Mouse (Mus musculus): ENCODE data around the gene Zfyve28. TPM values are rescaled to one million over a fixed set of nuclear protein-coding genes. Genes with fewer than 3 reads are reported as not detected.

Gene Zfyve28
- 3.8 and 4.6 TPM in 2 replicates for polyA plus RNA-seq (2014; fragmentation: Nextera tagmentation; extraction: Ambion mirVana)

DNA sequence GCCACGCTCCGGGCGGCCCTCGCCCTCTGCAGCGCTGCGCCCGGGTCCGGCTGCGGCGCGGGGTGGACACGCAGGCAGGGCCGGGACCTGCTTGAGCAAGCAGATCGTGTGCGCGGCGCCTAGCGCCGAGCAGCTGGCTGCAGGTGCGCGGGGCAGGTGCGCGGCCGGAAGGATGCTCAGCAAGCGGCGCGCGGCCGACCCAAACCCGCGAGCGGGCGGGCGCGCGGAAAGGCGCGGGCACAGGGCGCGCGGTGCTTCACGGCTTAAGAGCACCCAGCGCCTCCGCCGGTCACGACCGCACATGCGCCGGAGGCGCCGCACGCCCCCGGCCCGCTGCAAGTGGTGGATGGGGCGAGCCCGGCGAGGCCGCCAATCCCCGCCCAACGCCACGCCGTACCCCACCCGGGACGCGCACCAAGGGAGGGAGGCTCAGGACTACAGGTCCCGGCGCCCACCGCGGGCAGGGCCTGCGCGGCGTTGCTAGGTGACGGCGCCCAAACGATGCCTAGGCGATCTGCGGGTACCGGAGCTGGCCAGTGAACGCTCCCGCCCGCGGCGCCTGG lies at the start of gene Zfyve28, which contains the start of gene Cfap99:
TSS of gene Zfyve28 (minus strand) at position 296 of the 563 bp plus-strand sequence.
TSS of gene Cfap99 (plus strand) at position 447 of the 563 bp plus-strand sequence.
- no peaks in the 10 kb centered on the region for H3K36me3 ChIP-seq (replicated peaks; ENCODE audit: control insufficient read depth, insufficient read depth)
- peaks cover 24% of the 10 kb centered on the region for H3K27me3 ChIP-seq (ENCODE audit: control insufficient read depth, insufficient read depth, low read length)
- H3K4me3 ChIP-seq (replicated peaks; ENCODE audit: low read length), result peak within 1 kb of the TSS; percentile 77
- peak; percentile 91 for DNase-seq (ENCODE audit: low spot score)
- WGBS, result under 1% methylated on average over 72 of the region's 83 CpGs
- H3K27ac ChIP-seq, result no peak within 1 kb of the TSS
- H3K9ac ChIP-seq, result peak within 1 kb of the TSS; percentile 75
- H3K4me1 ChIP-seq (replicated peaks; ENCODE audit: control insufficient read depth, insufficient read depth, low read length), result peaks cover 10% of the 10 kb centered on the region
- H3K4me2 ChIP-seq (replicated peaks), result peak within 1 kb of the TSS; percentile 92
- H3K9me3 ChIP-seq (ENCODE audit: control insufficient read depth, low read length), result no peaks in the 10 kb centered on the region
- ATAC-seq (ENCODE audit: low FRiP score), result peak; percentile 99

DNA sequence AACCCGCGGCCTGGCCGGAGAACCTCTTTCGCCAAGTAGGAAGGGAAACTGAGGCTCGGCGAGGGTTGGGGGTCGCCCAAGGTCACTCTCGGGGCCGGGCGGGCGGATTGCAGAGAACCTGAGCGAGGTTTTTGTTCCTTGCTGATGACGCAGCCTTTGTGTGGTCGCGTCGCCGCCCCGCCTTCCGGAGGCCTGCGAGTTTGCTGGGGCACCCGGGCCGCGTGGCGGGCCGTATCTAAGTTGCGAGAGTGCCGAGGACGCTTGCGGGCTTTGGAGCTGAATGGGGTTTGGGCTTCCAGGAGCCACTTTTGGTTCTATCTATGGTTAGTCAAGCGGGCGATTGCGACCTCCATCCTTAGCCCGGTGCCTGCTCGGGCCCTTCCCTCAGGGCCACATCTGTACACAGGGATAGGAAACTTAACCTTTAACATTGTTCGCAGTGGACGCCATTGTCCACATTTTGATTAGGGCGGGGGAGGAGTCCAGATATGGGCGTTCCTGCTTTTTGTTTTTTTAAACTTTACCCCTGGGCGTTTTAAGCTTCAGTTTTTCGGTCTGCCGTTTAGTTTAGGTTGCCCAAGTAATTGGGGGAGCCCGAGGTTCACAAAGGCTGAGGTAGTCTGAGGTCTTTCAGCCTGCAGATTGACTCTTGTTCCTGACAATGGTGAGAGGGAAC lies 48.7 kb upstream of the Zfyve28 start:
- peaks cover 18% of the 10 kb centered on the region for H3K4me1 ChIP-seq (replicated peaks; ENCODE audit: control insufficient read depth, insufficient read depth, low read length)
- peak; percentile 52 for DNase-seq (ENCODE audit: low spot score)
- H3K4me2 ChIP-seq (replicated peaks), result peak overlapping the region; percentile 91
- peak overlapping the region; percentile 89 for H3K27ac ChIP-seq
- H3K27me3 ChIP-seq (ENCODE audit: control insufficient read depth, insufficient read depth, low read length), result no peaks in the 10 kb centered on the region
- H3K4me3 ChIP-seq (replicated peaks; ENCODE audit: low read length), result peak overlapping the region; percentile 99
- peak overlapping the region; percentile 99 for H3K9ac ChIP-seq
- 1% methylated on average over 42 of the region's 42 CpGs for WGBS
- no peaks in the 10 kb centered on the region for H3K9me3 ChIP-seq (ENCODE audit: control insufficient read depth, low read length)
- H3K36me3 ChIP-seq (replicated peaks; ENCODE audit: control insufficient read depth, insufficient read depth), result no peaks in the 10 kb centered on the region
- ATAC-seq (ENCODE audit: low FRiP score), result no peak

DNA sequence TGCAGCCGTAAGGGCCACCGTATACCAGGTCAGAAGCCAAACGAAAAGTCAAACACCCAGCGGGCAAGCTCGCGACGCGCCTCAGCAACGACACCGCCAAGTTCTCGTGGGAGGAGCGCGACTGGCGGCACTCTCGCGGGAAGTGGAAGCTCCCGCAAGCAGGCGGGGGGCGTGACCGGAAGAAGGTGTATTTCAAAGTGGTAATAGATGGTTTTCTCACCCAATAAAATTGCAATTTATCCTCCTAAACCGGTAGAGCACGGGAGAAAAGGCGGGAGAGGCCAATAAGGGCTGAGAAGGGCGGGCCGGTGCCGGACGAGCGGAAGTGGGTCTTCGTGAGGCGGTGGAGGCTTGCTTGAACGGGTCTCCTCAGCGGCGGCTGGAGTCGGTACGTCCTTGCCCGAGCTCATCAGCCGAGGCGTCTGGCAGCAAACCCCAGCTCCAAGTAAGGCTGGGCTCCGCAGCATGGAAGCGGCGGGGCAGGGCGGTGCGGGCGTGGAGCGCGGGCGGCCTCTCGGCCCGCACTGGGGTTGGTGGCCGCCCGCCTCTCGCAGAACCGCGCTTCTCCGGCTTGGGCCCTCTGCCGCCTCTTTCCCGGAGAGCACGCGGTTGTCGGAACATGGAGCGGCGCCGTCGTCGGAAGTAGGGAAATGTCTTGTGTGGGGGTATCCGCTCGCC lies 48.0 kb upstream of the Zfyve28 start, which contains the start of gene Rnf4:
TSS of gene Rnf4 (plus strand) at position 193 of the 678 bp plus-strand sequence.
- Histone ChIP-seq H3K36me3 (replicated peaks; ENCODE audit: control insufficient read depth, insufficient read depth) (no peaks in the 10 kb centered on the region), H3K27me3 (ENCODE audit: control insufficient read depth, insufficient read depth, low read length) (no peaks in the 10 kb centered on the region), H3K9ac (peak within 1 kb of the TSS; percentile 99), H3K4me2 (replicated peaks) (peak within 1 kb of the TSS; percentile 99), H3K27ac (peak within 1 kb of the TSS; percentile 95), H3K9me3 (ENCODE audit: control insufficient read depth, low read length) (no peaks in the 10 kb centered on the region), H3K4me3 (replicated peaks; ENCODE audit: low read length) (peak within 1 kb of the TSS; percentile 99), H3K4me1 (replicated peaks; ENCODE audit: control insufficient read depth, insufficient read depth, low read length) (peaks cover 18% of the 10 kb centered on the region)
- peak; percentile 97 for ATAC-seq (ENCODE audit: low FRiP score)
- peak; percentile 96 for DNase-seq (ENCODE audit: low spot score)
- WGBS, result under 1% methylated on average over 66 of the region's 67 CpGs

DNA sequence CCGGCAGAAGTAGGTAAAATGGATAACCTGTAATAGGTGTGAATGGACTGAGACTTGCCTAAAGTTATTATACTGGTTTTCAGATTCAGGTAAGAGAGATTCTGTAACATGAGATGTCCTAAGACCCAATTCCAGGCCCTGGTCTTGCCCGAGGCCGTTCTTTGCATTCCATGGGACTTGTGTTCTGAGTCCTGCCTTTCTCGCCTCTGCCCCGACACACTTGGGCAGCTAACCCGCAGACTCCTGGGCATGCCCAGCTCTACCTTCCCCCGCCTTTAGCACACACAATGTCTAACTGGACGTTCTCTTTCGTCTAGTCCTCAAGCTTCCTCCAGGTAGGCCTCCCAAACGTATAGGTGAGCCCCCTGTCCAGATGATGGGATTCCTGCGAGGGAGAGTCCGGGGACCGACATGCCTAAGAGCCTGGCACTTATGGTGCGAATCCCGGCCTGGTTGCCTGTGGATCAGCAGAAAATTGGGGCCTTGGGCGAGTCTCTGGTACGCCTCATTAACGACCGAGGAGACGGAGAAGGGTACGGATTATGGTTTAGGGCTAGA lies 47.4 kb upstream of the Zfyve28 start:
- H3K9ac ChIP-seq, result peak overlapping the region; percentile 99
- WGBS, result 3% methylated on average over 21 of the region's 21 CpGs
- no peaks in the 10 kb centered on the region for H3K9me3 ChIP-seq (ENCODE audit: control insufficient read depth, low read length)
- H3K4me3 ChIP-seq (replicated peaks; ENCODE audit: low read length), result peak overlapping the region; percentile 99
- H3K4me2 ChIP-seq (replicated peaks), result peak overlapping the region; percentile 99
- DNase-seq (ENCODE audit: low spot score) (peak; percentile 53), ATAC-seq (ENCODE audit: low FRiP score) (peak; percentile 22; the same call in 1 of the 2 replicates)
- no peaks in the 10 kb centered on the region for H3K36me3 ChIP-seq (replicated peaks; ENCODE audit: control insufficient read depth, insufficient read depth)
- H3K27me3 ChIP-seq (ENCODE audit: control insufficient read depth, insufficient read depth, low read length), result no peaks in the 10 kb centered on the region
- peaks cover 18% of the 10 kb centered on the region for H3K4me1 ChIP-seq (replicated peaks; ENCODE audit: control insufficient read depth, insufficient read depth, low read length)
- H3K27ac ChIP-seq, result peak overlapping the region; percentile 95

DNA sequence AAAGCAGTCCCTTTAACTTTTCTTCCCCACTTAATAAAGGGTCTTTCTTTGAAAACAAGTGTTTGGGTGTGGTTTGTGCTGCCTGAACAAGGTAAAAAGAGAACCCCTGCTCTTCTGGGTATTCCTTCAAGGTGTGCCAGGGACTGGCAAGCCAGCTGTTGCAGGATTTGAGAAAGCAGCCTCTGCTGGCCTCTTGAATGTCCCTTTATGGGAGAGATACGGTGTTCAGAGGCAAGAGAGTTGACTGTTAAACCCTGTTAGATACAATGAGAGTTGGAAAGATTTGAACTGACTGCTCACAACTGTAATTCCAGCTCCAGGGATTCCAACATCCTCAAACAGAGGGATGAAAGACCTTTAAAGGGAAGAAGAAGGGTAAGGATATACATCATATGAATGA lies 45.8 kb upstream of the Zfyve28 start:
- Histone ChIP-seq H3K27ac (no peak overlapping the region), H3K27me3 (ENCODE audit: control insufficient read depth, insufficient read depth, low read length) (no peaks in the 10 kb centered on the region), H3K4me3 (replicated peaks; ENCODE audit: low read length) (no peak overlapping the region), H3K4me2 (replicated peaks) (no peak overlapping the region), H3K9ac (no peak overlapping the region), H3K4me1 (replicated peaks; ENCODE audit: control insufficient read depth, insufficient read depth, low read length) (peaks cover 18% of the 10 kb centered on the region), H3K36me3 (replicated peaks; ENCODE audit: control insufficient read depth, insufficient read depth) (no peaks in the 10 kb centered on the region), H3K9me3 (ENCODE audit: control insufficient read depth, low read length) (no peaks in the 10 kb centered on the region)
- 95% methylated on average over 1 of the region's 1 CpGs for WGBS
- no peak for ATAC-seq (ENCODE audit: low FRiP score)
- DNase-seq (ENCODE audit: low spot score), result no peak

DNA sequence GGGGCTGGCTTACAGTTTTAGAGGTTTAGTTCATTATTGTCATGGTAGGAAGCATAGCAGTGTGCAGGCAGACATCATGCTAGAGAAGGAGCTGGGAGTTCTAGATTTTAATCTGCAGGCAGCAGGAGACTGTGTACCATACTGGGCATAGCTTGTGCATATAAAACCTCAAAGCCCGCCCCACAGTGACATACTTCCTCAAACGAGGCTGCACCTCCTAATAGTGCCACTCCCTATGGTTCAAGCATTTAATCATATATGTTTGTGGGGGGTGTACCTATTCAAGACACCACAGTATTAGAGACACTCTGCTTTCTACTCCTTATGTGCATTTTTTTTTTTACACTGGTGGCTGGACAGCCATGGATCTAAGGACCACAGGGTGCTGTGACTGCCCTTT lies 41.9 kb upstream of the Zfyve28 start:
- no peak for DNase-seq (ENCODE audit: low spot score)
- Histone ChIP-seq H3K9ac (no peak overlapping the region), H3K4me2 (replicated peaks) (no peak overlapping the region), H3K27me3 (ENCODE audit: control insufficient read depth, insufficient read depth, low read length) (no peaks in the 10 kb centered on the region), H3K36me3 (replicated peaks; ENCODE audit: control insufficient read depth, insufficient read depth) (no peaks in the 10 kb centered on the region), H3K9me3 (ENCODE audit: control insufficient read depth, low read length) (no peaks in the 10 kb centered on the region), H3K4me3 (replicated peaks; ENCODE audit: low read length) (no peak overlapping the region), H3K4me1 (replicated peaks; ENCODE audit: control insufficient read depth, insufficient read depth, low read length) (peaks cover 13% of the 10 kb centered on the region), H3K27ac (no peak overlapping the region)
- 87% methylated on average over 2 of the region's 2 CpGs for WGBS
- no peak for ATAC-seq (ENCODE audit: low FRiP score)

DNA sequence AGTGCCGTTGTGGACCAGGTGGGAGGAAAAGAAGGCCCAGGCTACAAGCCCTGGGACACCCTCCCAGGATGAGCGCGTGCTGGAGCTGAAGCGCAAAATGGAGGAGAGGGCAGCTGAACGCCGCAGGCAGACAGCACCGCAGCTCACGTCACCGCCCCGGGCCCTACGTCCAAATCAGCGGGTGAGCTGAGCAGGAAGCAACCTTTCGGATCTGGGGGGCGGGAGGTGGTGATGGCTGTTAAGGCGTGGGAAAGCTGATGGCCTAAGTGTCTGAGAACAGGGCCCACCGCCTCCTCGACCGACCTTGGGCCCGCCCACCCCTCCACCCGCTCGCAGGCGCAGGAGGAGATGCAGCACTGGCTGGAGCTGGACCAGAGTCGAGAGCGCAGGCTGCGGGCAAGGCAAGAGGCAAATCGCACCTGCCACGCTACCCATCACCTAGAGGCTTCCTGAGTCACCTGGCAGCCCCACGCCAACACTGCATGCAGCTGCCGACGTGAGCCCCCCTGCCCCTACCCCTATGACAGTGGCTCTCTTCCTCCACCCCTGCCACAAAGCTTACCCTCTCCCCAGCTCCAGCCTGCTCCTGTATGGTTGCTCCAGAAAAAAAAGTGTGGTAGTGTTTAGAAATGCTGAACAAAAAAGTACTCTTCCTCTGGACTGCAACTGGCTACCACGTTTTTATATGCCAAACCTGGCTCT lies 38.8 kb upstream of the Zfyve28 start:
- Histone ChIP-seq H3K27me3 (ENCODE audit: control insufficient read depth, insufficient read depth, low read length) (no peaks in the 10 kb centered on the region), H3K9ac (peak overlapping the region; percentile 63), H3K4me2 (replicated peaks) (peak overlapping the region; percentile 57), H3K27ac (no peak overlapping the region), H3K4me3 (replicated peaks; ENCODE audit: low read length) (peak overlapping the region; percentile 27), H3K4me1 (replicated peaks; ENCODE audit: control insufficient read depth, insufficient read depth, low read length) (peaks cover 12% of the 10 kb centered on the region), H3K36me3 (replicated peaks; ENCODE audit: control insufficient read depth, insufficient read depth) (no peaks in the 10 kb centered on the region), H3K9me3 (ENCODE audit: control insufficient read depth, low read length) (no peaks in the 10 kb centered on the region)
- DNase-seq (ENCODE audit: low spot score) (no peak), ATAC-seq (ENCODE audit: low FRiP score) (peak; percentile 75; the same call in 1 of the 2 replicates)
- 16% methylated on average over 31 of the region's 31 CpGs for WGBS

DNA sequence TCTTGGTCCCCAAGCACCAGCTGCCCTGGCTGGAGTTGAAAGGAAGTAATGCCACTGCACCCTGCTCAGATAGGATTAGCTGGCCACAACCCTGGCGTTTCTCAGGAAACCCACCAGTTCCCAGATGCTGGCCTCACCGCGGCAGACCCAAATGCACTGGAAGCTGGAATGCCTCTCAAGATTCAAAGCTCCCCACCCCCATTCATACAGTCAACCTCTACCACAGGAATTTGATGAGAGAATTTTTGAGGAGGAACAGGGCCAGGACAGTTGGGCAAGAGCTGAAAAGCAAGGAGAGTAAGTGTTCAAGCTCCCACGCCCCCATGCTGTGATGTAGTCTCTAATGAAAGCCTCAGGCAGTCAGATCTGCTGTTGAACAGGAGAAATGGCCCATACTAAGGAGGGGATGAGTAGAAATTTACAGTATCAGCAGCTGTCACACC lies 38.0 kb upstream of the Zfyve28 start:
- H3K27me3 ChIP-seq (ENCODE audit: control insufficient read depth, insufficient read depth, low read length), result no peaks in the 10 kb centered on the region
- no peaks in the 10 kb centered on the region for H3K9me3 ChIP-seq (ENCODE audit: control insufficient read depth, low read length)
- peak overlapping the region; percentile 63; the same call in 1 of the 2 replicates for H3K9ac ChIP-seq
- no peaks in the 10 kb centered on the region for H3K36me3 ChIP-seq (replicated peaks; ENCODE audit: control insufficient read depth, insufficient read depth)
- no peak overlapping the region for H3K4me3 ChIP-seq (replicated peaks; ENCODE audit: low read length)
- no peak overlapping the region for H3K27ac ChIP-seq
- ATAC-seq (ENCODE audit: low FRiP score) (no peak), DNase-seq (ENCODE audit: low spot score) (no peak)
- H3K4me2 ChIP-seq (replicated peaks), result peak overlapping the region; percentile 57; the same call in 1 of the 2 replicates
- 31% methylated on average over 4 of the region's 4 CpGs for WGBS
- H3K4me1 ChIP-seq (replicated peaks; ENCODE audit: control insufficient read depth, insufficient read depth, low read length), result peaks cover 12% of the 10 kb centered on the region
